Mouse (Mus musculus) neural tube, embryonic 11.5 days (tissue): ENCODE data around the gene Papolg. TPM values are rescaled to one million over a fixed set of nuclear protein-coding genes. Genes with fewer than 3 reads are reported as not detected.
"Not testable (repeated sequence)": the region's sequence is repeated elsewhere in the genome, so short reads cannot be mapped to it uniquely, and the experiment has no call there.

Source experiments
- ATAC-seq: fragments of 200-750 bp; cut with Nextera tagmentation; 2 replicates; pipeline ENCODE4 v1.8.0; 2017; ENCODE audit warnings: moderate number of reproducible peaks, mild to moderate bottlenecking, moderate TSS enrichment, moderate library complexity; ENCODE audit not compliant: insufficient read depth, low FRiP score, low TSS enrichment
- DNase-seq: peaks from one replicate; pipeline ENCODE4 v3.0.0-alpha.2; 2015; ENCODE audit warnings: low spot score
- H3K27ac ChIP-seq: fragments of 300-500 bp; sonication (generic); 2 replicates; pipeline ENCODE4 v1.5.1; 2014; ENCODE audit warnings: low read depth, mild to moderate bottlenecking, low read length
- H3K27me3 ChIP-seq: fragments of 300-500 bp; sonication (generic); 2 replicates; pipeline ENCODE4 v1.6.1; 2014; ENCODE audit warnings: mild to moderate bottlenecking, low read length, mixed read lengths; ENCODE audit not compliant: control insufficient read depth, insufficient read depth
- H3K36me3 ChIP-seq: fragments of 300-500 bp; sonication (generic); 2 replicates; pipeline ENCODE4 v1.6.1; 2014; ENCODE audit warnings: mild to moderate bottlenecking, low read length, moderate library complexity, mixed read lengths; ENCODE audit not compliant: control insufficient read depth, insufficient read depth
- H3K4me1 ChIP-seq: fragments of 300-500 bp; sonication (generic); 2 replicates; pipeline ENCODE4 v1.6.1; 2014; ENCODE audit warnings: low read length, mixed read lengths; ENCODE audit not compliant: control insufficient read depth, insufficient read depth
- H3K4me2 ChIP-seq: fragments of 300-500 bp; sonication (generic); 2 replicates; pipeline ENCODE4 v1.6.1; 2014; ENCODE audit warnings: low read depth, mild to moderate bottlenecking, moderate library complexity
- H3K4me3 ChIP-seq: fragments of 300-500 bp; sonication (generic); 2 replicates; pipeline ENCODE4 v1.5.1; 2014; ENCODE audit warnings: low read depth, low read length
- H3K9ac ChIP-seq: fragments of 300-500 bp; sonication (generic); 2 replicates; pipeline ENCODE4 v1.6.1; 2014; ENCODE audit warnings: mild to moderate bottlenecking, low read length
- H3K9me3 ChIP-seq: fragments of 300-500 bp; sonication (generic); 2 replicates; pipeline ENCODE4 v1.6.1; 2016; ENCODE audit warnings: low read length; ENCODE audit not compliant: control insufficient read depth
- WGBS: fragments of 180-500 bp; shearing (Covaris S2); extraction: QIAGEN DNeasy Blood & Tissue Kit; methylation state at CpG from one replicate; pipeline ENCODE4 v1.1.7; 2014; 5-methylcytosine and 5-hydroxymethylcytosine counted together
- polyA plus RNA-seq: library from polyadenylated mRNA; unstranded; fragments of >200 nt; fragmentation: Nextera tagmentation; extraction: Ambion mirVana; gene quantifications from 2 replicates; pipeline ENCODE4 v1.2.1, GENCODE M21; 2014

Gene Papolg
- 27.7 and 29.3 TPM in 2 replicates for polyA plus RNA-seq

DNA sequence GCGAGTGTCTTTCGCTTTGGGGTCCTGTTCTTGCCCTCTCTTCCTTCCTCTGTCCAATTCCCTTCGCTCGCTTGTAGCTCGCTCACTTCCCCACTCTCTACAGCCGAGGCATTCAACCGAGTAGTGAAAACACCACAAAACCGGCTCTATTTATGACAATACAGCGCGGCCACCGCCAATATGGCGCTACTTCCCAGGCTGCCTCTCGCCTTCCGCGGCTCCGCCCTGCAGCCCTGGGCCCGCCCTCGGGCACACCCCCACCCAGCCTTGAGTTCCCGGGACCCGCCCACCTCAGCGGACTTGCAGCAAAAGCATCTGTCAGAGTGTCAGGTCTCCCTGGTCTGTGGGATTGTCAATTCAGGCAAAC lies at the start of gene Papolg:
Papolg (minus strand) TSS at position 194 of the 367 bp plus-strand sequence.
- peak within 1 kb of the TSS; percentile 98 for H3K4me3 ChIP-seq
- H3K27ac ChIP-seq, result peak within 1 kb of the TSS; percentile 77
- peak within 1 kb of the TSS; percentile 63 for H3K4me2 ChIP-seq
- ATAC-seq (peak; percentile 99), DNase-seq (peak; percentile 96)
- H3K9ac ChIP-seq, result peak within 1 kb of the TSS; percentile 89
- H3K9me3 ChIP-seq, result no peaks in the 10 kb centered on the region
- H3K27me3 ChIP-seq, result no peaks in the 10 kb centered on the region
- 0% methylated on average over 21 of the region's 21 CpGs for WGBS
- H3K4me1 ChIP-seq, result no peaks in the 10 kb centered on the region
- no peaks in the 10 kb centered on the region; the same call in 1 of the 2 replicates for H3K36me3 ChIP-seq

DNA sequence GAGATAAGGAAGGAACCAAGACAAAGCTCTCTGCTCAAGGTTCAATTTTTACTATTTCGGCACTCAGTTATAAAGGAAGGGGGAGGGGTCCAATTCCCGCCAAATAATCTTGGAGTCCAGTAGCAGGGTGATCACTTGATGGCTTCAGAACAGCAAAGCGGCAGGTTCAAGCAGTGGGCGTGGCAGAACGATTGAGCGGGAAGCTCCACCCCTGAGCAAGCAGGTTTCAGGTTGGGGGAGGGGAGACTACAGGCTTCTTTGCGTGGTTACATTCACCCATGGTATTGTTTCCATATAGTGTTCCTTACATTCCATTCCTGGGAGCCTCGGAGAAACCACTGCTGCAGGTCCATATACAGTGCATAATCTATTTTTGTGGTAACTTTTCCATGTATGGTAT lies 33.1 kb upstream of the Papolg start:
- not testable (repeated sequence) for H3K4me2 ChIP-seq, H3K27me3 ChIP-seq, H3K36me3 ChIP-seq, ATAC-seq, H3K4me3 ChIP-seq, H3K4me1 ChIP-seq, H3K9me3 ChIP-seq, H3K27ac ChIP-seq, DNase-seq, H3K9ac ChIP-seq
- WGBS, result 18% methylated on average over 8 of the region's 8 CpGs

DNA sequence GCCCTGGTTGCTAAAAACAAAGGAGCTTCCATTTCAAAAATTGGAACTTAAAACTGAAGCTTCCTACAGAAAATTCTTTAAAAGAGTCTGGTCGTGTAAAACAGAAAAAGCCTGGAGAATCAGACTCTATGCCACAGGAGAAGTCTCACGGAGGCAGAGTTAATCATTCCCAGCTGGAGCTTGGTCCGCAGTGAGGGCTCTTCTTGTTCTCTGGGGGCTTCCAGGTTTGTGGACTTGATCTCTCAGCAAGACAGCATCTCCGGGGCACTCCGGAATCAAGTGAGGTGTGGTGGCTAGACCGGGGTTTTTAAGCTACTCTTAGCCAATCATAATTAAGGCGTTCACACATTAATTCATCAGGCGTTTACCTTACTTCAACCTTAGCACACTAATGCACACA lies 32.6 kb upstream of the Papolg start:
- H3K27ac ChIP-seq, result no peak overlapping the region
- H3K4me3 ChIP-seq, result no peak overlapping the region
- H3K9me3 ChIP-seq, result no peaks in the 10 kb centered on the region
- no peak for ATAC-seq
- H3K27me3 ChIP-seq, result no peaks in the 10 kb centered on the region
- H3K4me2 ChIP-seq, result no peak overlapping the region
- no peaks in the 10 kb centered on the region for H3K4me1 ChIP-seq
- DNase-seq, result no peak
- no peak overlapping the region for H3K9ac ChIP-seq
- WGBS, result 25% methylated on average over 8 of the region's 8 CpGs
- H3K36me3 ChIP-seq, result no peaks in the 10 kb centered on the region

DNA sequence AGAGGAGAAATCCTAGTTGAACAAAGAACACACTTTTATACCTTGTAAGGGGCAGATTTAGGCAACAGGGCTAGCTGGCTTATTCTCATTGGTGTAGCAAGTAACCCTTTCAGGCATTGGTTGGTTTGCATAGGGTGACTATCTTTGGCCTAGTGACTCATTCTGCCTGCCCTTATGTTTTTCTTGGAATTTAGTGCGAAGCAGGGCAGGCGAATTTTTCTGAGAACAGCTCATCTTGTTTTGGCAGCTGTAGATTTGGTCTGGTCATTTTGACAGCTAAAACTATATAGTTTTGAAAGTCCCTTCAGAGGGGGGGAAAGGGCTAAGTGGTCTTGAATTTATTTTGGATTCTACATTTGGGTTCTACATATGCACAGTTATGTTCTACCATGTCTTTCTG lies 18.8 kb upstream of the Papolg start:
- not testable (repeated sequence) for H3K9ac ChIP-seq, H3K27ac ChIP-seq, H3K36me3 ChIP-seq, ATAC-seq, DNase-seq, H3K4me1 ChIP-seq, H3K4me2 ChIP-seq, H3K27me3 ChIP-seq, H3K4me3 ChIP-seq, H3K9me3 ChIP-seq
- WGBS, result 78% methylated on average over 2 of the region's 2 CpGs

DNA sequence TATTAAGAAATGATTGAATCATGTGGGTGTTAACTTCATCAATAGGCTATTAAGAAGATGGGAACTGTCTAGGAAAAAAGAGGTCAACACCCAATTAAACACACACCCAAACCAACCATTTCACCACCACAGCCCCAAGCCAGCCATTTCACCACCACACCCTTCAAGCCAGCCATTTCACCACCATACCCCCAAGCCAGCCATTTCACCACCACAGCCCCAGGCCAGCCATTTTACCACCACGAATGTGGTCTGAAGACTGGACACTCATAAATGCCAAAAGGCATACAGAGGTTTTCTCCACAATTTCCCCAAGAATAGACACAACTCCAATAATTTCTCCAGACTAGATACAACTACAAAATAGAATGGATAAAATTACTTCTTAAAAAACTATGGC lies 8.9 kb upstream of the Papolg start:
- 74% methylated on average over 1 of the region's 1 CpGs for WGBS
- DNase-seq, result no peak
- Histone ChIP-seq H3K36me3 (no peaks in the 10 kb centered on the region), H3K9me3 (no peaks in the 10 kb centered on the region), H3K27me3 (no peaks in the 10 kb centered on the region), H3K4me2 (no peak overlapping the region), H3K9ac (no peak overlapping the region), H3K4me1 (no peaks in the 10 kb centered on the region), H3K27ac (no peak overlapping the region), H3K4me3 (no peak overlapping the region)
- no peak for ATAC-seq

DNA sequence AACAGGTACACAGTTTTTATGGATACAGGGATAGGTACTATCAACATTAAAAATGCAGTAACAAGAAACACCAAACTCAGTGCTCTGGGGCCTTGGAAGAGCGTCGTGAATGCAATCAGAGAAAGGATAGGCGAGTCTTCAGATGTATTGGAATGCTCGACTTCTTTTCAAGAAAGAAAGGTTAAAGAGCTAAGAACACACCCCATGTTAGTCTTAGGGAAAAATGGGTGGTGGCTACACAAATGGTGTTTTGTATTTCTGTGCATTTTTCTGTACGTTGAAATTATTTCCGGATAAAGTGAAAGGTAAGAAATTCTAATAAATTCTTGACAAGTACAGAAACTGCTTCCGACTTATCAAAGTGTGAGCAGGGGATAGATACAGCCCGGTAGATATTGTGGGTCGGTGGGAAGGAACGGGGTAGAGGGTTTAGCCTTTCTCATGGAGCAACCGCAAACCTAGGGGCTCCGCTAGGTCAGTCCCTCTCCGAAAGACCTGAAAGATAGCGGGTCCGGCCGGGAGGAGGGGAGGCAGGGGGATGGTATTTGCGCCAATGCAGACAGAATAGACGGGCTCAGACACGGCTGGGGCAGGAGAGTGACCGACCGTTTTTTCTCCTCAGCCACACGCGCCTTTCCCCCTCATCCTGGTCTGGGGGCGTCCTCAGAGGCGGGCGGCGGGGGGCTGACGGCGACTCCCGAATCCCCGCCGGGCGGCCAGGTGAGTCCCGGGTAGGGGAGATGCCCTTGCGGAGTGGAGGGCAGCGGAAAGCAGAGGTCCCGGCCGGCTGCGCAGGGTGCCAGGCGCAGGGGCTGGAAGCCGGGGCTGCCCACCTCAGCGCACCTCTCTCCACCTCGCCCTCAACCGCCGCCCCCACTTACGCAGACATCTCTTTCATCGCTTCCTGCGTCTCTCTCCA lies 653 bp downstream of the Papolg start:
- H3K4me2 ChIP-seq, result peak overlapping the region; percentile 63
- no peaks in the 10 kb centered on the region for H3K27me3 ChIP-seq
- no peaks in the 10 kb centered on the region for H3K9me3 ChIP-seq
- 1% methylated on average over 47 of the region's 48 CpGs for WGBS
- H3K4me1 ChIP-seq, result no peaks in the 10 kb centered on the region
- DNase-seq (peak; percentile 42), ATAC-seq (peak; percentile 84)
- peak overlapping the region; percentile 77 for H3K27ac ChIP-seq
- H3K9ac ChIP-seq, result peak overlapping the region; percentile 89
- H3K4me3 ChIP-seq, result peak overlapping the region; percentile 98
- H3K36me3 ChIP-seq, result no peaks in the 10 kb centered on the region; the same call in 1 of the 2 replicates

DNA sequence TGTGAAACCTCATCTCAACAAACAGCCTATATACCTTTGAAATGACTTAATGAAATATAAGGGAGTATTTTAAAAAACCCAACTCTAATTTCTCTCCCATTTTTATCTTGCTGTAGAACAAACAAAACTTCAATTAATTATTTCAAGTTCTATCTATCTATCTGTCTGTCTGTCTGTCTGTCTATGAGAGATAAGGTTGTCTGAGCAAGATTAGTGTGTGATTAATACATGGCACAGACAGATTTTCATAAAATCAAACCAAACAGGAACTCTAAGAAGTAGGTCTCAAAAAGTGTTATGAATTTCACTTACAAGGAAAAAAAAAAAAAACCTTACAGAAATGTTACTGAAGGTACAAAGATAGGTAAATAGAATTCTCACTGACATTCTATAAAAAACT lies 1.5 kb downstream of the Papolg start:
- ATAC-seq, result no peak

DNA sequence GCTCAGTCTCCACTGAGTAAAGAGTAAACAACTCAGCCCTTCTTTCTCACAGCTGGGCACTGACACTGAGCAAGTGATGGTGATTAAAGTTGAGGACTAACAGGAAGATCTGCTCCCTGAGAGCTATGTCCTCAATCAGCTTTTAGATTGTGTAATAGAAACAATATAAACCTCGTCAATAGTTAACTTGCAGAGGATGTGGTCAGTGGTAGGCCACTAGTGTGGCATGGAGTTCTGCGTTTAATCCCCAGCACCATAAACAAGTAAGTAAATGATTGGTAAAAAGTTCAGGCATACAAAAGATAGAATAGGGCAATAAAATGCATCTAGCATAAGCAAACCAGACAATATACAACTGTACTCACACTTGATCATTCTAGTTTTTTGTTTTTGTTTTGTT lies 30.7 kb downstream of the Papolg start:
- no peak for ATAC-seq
- H3K27ac ChIP-seq, result no peak overlapping the region

More for the DNA sequence above, 1.5 kb downstream of the Papolg start:
- Histone ChIP-seq H3K36me3 (no peaks in the 10 kb centered on the region; the same call in none of the 2 replicates), H3K27me3 (no peaks in the 10 kb centered on the region), H3K27ac (no peak overlapping the region), H3K4me3 (no peak overlapping the region), H3K9me3 (no peaks in the 10 kb centered on the region), H3K4me1 (no peaks in the 10 kb centered on the region), H3K9ac (no peak overlapping the region), H3K4me2 (no peak overlapping the region)
- DNase-seq, result no peak

DNA sequence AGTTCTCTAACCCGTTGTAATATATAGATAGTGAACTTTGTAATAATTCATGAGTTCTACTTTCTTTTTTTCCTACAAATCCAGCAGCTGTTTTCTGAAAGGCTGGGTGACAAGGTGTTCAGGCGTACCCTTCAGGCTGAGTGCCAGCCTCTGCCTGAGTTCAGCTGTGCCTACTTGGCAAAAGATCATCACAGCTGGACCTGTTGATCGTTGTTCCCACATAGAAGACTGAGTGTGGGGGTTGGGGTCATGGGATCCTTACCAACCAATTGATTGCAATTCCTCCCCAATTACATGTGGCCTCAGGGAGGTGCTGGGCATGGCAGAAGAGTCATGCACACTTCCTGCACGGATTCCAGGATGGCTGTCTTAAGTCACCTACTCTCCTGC lies 38.3 kb downstream of the Papolg start:
- DNase-seq (no peak), ATAC-seq (no peak)
- peaks cover 5% of the 10 kb centered on the region for H3K36me3 ChIP-seq
- H3K9ac ChIP-seq, result no peak overlapping the region
- H3K27me3 ChIP-seq, result no peaks in the 10 kb centered on the region
- H3K4me3 ChIP-seq, result no peak overlapping the region
- no peaks in the 10 kb centered on the region for H3K4me1 ChIP-seq
- no peak overlapping the region for H3K27ac ChIP-seq
- 100% methylated on average over 4 of the region's 4 CpGs for WGBS
- H3K4me2 ChIP-seq, result no peak overlapping the region
- H3K9me3 ChIP-seq, result no peaks in the 10 kb centered on the region

More for the DNA sequence above, 30.7 kb downstream of the Papolg start:
- Histone ChIP-seq H3K27me3 (no peaks in the 10 kb centered on the region), H3K4me1 (no peaks in the 10 kb centered on the region), H3K9me3 (no peaks in the 10 kb centered on the region), H3K4me3 (no peak overlapping the region), H3K36me3 (peaks cover 7% of the 10 kb centered on the region), H3K4me2 (no peak overlapping the region), H3K9ac (no peak overlapping the region)
- 83% methylated on average over 2 of the region's 2 CpGs for WGBS
- DNase-seq, result no peak
